Mouse (Mus musculus): ENCODE data around the gene Sel1l3. TPM values are rescaled to one million over a fixed set of nuclear protein-coding genes. Genes with fewer than 3 reads are reported as not detected.

Gene Sel1l3
- total RNA-seq, 2 experiments from 2014 or later: 38.9 to 42.1 TPM

DNA sequence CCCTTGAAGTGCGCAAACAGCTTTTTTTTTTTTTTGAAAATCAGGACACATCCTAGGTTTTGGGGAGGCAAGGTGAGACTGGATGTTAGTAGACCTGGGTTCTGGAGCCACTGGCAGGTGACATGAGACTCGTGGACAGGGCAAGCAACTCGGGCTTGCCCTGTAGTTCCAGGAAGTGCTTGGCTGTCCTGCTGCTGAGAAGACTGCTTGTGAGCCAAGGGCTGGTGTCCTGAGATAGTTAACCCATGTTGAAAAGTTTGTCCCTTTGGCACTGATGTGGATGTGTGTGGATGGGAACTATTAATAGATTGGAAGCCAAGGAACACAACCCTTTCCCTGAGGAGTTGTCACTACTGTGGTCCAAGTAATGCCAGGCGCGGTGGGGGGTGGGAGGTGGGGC lies 635 bp upstream of the Sel1l3 start:
- no peak for DNase-seq (ENCODE audit: extremely low spot score in 1 of 2, low spot score in 1 of 2)

DNA sequence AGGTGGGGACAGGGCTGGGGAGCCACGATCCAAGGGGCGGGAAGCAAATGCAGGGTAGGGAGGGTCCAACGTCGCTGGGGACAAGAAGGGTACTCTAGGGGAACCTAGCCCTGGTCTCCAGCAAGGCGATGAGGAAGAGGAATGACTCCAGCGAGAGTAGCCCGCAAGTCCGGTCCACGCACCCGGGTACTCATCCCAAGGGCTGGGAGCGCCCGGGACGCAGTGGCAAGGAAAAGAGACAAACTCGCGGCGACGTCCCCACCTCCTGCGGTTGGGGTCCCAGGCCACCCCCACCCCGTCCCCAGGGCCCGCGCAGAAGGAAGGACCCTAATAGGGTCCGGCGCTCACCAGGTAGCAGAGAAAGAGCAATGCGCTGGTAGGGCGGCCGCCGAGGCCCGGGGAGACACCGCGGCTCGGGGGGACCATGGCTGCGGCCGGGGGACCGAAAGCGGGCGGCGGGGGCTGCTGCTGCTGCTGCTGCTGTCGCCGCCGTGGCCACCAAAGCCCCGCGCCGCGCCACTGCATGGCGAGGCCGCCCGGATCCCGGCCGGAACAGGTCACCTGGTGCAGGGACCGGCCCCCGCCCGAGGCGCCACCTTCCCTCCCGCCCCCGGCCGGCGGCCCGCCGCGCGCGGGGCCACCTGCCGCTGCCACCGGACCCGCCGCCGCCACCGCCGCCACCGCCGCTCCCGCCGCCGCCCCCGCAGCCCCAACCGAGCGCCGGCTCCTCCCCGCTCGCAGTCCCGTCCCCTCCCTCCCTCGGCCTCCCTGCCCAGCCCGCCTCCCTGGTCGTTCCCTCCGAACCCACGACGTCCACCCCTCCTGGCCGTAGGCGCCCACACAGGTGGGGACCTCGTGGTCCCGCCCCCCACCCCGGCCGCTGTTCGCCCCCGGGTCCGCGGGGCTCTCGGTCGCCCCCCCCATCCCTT lies 681 bp downstream of the Sel1l3 start:
- DNase-seq (ENCODE audit: extremely low spot score in 1 of 2, low spot score in 1 of 2): peak in 1 of 2 experiments; percentile 36

- DNase-seq (ENCODE audit: extremely low spot score in 1 of 2, low spot score in 1 of 2): no peak
Measured at GRCm38 (mm10) chr5:53212087-53212781, 1.5 kb downstream of the Sel1l3 start.

GRCm38 (mm10) chr5:53211241-53211640 lies 2.5 kb downstream of the Sel1l3 start:
- DNase-seq (ENCODE audit: extremely low spot score in 1 of 2, low spot score in 1 of 2): no peak

DNA sequence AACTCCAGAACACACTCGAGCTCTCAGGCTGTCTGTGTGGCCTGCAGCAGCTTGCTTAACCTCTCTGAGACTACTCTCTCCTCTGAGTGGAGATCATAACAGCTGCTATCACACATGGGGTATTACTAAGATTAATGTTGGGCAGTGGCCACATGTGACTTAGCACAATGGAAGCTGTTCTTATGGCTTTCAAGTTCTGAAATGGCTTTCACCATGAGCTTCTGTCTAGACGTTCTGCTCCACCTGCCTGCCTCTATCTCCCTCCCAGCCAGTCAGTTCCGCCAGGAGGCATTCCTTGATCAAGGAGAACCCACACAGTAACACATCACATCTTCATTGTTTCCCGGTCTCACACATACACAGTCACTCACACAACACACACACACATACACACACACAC lies 3.2 kb downstream of the Sel1l3 start:
- no peak for DNase-seq (ENCODE audit: extremely low spot score in 1 of 2, low spot score in 1 of 2)

GRCm38 (mm10) chr5:53209773-53210172 lies 4.0 kb downstream of the Sel1l3 start:
- no peak for DNase-seq (ENCODE audit: extremely low spot score in 1 of 2, low spot score in 1 of 2)

- DNase-seq (ENCODE audit: extremely low spot score in 1 of 2, low spot score in 1 of 2): no peak
Measured at GRCm38 (mm10) chr5:53208731-53209130, 5.0 kb downstream of the Sel1l3 start.

DNA sequence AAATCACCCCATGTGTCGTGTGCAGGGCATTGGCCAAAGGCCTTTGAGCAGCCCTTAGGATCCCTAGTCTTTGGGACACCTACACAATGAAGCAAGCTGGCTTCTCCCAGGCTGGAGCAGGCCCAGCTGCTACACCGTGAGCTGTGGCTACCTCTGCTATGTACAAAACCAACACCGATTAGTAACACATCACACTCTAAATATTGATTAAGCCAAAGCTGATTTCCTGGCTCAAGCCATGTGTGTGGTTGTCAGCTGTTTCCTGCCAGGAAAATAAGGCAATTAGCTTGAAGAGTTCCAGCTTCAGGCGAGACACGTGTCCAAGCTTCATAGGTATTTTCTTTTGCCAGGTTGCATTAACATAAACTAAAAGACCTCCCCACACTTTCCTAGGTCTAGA lies 7.2 kb downstream of the Sel1l3 start:
- DNase-seq (ENCODE audit: extremely low spot score in 1 of 2, low spot score in 1 of 2): no peak

DNA sequence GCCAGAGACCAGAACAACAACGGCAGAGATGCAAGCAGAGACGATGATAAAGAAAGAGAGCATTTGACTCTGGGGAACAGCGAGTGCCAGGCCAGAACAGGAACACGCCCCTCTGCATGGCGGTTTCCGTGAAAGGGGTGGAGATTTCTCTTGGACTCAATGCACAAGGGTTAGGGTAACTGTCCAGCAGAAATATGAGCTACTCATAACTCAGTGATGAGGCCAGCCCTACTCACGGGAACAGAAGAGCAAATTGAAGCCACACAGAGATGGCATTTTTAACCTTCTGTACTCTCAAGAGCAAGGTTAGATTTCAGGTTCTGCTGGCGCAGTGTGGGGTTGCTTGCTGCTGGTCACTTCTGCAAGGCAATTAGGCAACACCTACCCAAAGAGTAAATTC lies 11.0 kb downstream of the Sel1l3 start:
- no peak for DNase-seq (ENCODE audit: extremely low spot score in 1 of 2, low spot score in 1 of 2)

DNA sequence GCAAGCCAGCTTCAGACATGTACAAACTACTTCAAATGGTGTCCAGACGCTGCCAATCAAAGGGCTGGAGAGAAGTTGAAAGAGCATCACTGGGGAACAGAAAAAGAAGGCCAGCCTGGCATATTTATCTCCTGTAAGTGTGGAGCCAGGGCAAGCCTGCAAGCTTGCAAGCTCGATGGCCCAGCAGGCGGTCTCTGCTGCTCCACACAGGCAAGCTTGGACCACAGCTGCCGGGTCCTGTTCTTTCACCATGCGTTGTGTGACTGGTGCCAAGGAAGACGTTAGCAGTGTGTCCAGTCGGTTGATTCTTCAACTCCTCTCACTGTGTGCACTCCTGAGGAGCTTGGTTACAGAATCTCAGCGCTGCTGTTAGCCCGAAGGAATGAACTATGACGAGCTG lies 12.9 kb downstream of the Sel1l3 start:
- DNase-seq (ENCODE audit: extremely low spot score in 1 of 2, low spot score in 1 of 2): no peak

GRCm38 (mm10) chr5:53198408-53198807 lies 15.3 kb downstream of the Sel1l3 start:
- DNase-seq (ENCODE audit: extremely low spot score in 1 of 2, low spot score in 1 of 2): no peak

- DNase-seq (ENCODE audit: extremely low spot score in 1 of 2, low spot score in 1 of 2): no peak
Measured at GRCm38 (mm10) chr5:53196387-53197088, 17.2 kb downstream of the Sel1l3 start.

DNA sequence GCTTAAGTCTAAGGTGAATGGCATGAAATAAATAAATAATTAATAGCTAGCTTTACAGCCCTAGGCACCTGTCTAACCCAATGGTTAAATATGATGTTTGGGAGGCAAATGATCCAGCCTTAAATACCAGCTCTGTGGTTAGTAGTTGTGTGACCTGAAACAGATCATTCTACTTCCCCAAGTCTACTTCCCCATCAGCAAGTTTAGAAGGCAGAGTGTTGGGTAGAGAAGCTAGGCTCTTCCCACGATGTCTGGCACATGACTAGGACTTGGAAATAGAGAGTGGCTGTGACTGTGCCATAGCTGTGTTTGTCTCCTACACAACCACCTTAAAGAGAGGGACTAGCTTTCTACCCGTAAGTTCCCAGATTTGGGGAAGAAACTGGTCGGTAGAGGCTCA lies 18.9 kb downstream of the Sel1l3 start:
- DNase-seq (ENCODE audit: extremely low spot score in 1 of 2, low spot score in 1 of 2): no peak

DNA sequence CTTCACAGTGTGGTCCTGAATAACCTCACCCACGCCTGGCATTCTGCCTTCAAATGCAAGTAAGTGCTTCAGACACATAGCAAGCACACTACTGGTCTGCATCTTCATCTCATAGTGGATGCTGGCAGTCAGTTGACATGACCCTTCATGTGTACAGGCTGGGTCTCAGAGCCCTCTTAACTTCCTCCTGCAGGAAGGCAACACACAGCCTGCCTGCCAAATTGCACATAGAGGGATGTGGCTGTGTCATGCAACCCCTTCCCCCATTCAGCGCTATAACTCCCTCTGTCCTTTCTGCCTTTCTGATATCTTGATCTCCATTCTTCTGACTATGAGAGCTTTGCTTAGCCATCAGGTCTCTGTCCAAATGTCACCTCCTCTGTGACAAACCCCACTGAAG lies 19.3 kb downstream of the Sel1l3 start:
- no peak for DNase-seq (ENCODE audit: extremely low spot score in 1 of 2, low spot score in 1 of 2)

DNA sequence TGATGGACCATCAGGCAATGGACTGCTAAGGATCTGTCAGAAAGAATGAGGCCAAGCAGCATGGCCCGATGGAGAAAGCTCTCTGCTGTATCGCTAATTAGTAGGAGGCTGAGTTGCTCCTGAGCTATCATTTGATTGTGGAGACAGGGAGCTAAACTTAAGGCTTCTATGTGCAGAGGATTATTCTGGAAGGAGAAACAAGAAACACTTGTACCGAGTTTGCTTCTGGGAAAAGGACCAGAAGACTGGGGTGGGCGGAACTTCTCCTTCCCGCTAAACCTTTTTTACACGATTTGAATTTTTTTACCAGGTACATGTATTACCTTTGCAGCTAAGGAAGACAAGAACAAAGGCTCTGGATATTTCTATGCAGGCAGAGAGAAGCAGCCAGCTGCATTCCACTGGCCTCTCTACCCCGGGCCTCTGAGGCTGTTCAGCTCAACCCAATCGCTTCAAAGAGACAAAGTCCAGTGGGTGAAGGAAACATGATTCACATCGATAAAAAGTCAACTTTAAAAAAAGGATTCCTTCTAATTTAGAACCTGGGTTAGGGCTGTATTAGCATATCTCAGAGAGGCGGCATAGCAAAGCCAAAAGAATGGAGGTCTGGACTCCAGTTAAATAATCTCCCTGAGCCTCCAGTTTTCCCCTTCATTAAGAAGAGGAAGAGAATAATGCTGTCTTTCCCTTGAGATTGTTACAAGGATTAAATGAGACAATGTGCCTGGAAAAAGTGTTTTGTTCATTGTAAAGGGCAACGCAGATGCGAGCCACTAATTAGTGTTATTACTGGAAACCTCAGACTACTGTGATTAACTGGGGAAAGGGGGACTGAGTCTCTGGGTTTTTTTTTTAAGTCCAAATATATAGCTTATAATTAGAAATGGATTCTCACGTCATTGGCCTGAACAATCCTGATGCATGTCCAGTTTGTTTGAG lies 20.4 kb downstream of the Sel1l3 start:
- DNase-seq (ENCODE audit: extremely low spot score in 1 of 2, low spot score in 1 of 2): no peak

DNA sequence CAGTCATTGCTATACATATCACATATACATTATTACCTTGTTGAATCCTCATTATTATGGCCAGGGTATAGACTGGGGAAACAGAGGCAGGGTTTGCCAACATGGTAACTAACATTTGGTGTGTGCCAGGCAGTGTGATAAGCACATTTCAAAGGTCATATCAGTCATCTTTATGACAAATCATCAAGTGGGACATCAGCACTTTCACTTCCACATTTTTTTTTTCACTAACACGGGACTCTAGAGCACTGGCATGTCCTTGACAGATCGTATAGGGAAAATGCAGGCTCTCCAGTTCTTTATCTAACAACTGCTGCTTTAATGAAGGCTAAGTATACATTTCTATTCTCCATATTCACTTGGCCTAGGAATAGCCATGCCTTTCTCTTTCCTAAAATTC lies 25.1 kb downstream of the Sel1l3 start:
- DNase-seq (ENCODE audit: extremely low spot score in 1 of 2, low spot score in 1 of 2): no peak

GRCm38 (mm10) chr5:53187245-53187644 lies 26.5 kb downstream of the Sel1l3 start:
- DNase-seq (ENCODE audit: extremely low spot score in 1 of 2, low spot score in 1 of 2): no peak

DNA sequence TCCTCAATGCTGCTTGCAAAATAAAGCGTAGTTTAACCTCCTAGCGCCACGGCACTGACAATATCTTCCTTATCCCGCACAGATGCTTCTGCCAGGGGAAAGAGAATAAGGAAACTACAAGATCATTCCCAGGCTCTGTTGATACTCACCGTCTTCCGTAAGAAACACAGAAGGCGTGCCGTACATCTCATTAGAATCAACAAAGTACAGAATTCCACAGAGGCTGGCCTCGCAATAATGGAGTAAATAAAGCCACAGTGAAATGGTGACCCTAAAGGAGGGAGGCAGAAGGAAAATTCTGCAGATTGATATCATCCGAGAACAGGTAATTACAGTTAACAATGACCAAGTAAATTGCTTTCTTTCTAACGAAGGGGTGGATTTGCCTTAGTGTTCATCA lies 27.9 kb downstream of the Sel1l3 start:
- DNase-seq (ENCODE audit: extremely low spot score in 1 of 2, low spot score in 1 of 2): no peak

- DNase-seq (ENCODE audit: extremely low spot score in 1 of 2, low spot score in 1 of 2): no peak
Measured at GRCm38 (mm10) chr5:53179965-53180364, 33.8 kb downstream of the Sel1l3 start.

DNA sequence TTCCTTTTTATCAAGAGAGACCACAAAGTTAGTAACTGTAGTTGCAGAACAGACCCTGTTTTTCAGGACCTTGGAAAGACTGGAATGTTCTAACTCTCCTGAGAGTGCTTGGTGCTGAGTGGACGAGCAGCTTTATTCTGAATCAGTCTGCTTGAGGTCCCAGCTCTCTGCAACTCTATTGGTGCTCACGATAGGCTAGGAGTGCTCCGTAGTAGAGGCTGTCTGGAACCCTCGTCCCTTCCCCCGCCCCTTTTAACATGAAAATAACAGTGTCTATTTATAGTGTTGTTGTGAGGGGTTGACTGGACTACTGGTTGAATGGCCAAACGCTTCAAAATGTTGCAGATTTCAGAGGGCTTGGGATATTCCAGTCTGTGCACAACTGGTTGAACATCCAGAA lies 37.0 kb downstream of the Sel1l3 start:
- DNase-seq (ENCODE audit: extremely low spot score in 1 of 2, low spot score in 1 of 2): no peak

Data from layer of hippocampus, postnatal 25 days (tissue).